Mouse (Mus musculus) liver, postnatal 0 days (tissue): Measurements from ENCODE around the gene 1600014C23Rik.
A peak's percentile ranks its signal among the peaks of the same experiment; 100 is the strongest.

ENCODE experiments used
- CTCF ChIP-seq: sonication (generic); IDR thresholded peaks from 2 replicates; pipeline ENCODE4 v1.5.1; 2016; ENCODE audit warnings: antibody characterized with exemption, low read depth
- EP300 ChIP-seq: IDR thresholded peaks from 2 replicates; pipeline ENCODE4 v1.6.1; 2016; ENCODE audit warnings: antibody characterized with exemption, low read depth, mild to moderate bottlenecking

DNA sequence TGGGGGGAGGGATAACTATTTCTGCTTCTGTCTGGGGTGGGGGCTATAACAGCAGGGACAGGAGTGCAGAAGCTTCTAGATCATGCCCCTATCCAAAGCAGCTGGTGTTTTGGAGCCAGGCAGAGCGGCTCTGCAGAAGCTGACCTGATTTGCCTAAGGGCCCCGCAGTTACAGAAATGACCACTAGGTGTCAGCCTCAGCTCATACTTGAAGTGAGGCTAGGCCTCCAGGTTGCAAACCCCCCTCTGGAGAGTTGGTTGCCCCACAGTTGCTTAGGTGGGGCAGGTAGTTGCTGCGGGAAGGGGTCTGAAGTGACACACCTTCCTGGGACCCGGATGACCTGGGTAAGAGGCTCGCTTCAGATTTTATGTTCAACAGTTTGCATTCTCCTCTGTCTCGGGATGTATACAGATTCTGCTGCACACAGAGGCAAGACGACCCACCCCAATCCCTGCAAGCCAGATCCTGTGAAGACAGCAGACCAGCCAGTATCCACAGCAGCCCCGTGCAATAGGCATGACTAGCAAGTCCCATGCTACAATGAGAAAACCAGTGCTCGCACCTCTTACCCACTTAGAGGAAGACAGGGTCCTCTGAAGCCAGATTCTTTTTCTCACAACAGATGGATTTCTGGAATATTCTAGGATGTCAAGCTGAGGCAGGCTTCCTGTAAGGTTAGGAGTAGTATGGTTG lies 2.3 kb downstream of the 1600014C23Rik start:
- TF ChIP-seq CTCF: peak; percentile 95
- TF ChIP-seq EP300: no peak
